ENCODE assay signal across 8 mouse cellular contexts in the genomic region with DNA sequence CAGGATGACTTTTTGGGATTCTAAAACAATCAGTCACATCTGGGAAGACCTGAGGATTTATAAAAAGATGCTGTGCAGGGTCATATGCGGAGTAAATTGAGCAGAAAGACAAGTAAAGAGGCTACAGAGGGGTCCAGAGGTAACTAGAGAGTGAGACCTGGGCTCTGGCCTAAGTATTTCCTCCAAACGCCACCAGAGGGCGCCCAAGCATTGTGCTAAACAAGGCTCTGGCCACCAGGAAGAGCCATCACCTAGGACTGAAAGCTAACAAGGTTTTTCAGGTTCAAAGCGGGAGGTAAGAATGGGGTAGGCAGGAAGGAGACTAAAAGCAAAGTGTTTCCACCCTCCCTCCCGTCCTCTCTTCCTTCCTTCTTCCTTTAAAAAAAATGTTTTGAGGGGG. TPM values are rescaled to one million over a fixed set of nuclear protein-coding genes. Genes with fewer than 3 reads are reported as not detected.
DNase-seq lines count a peak whose midpoint lies in the region; ATAC-seq lines count a peak whose summit lies in the region.

No protein-coding gene starts in this region.

- H3K9ac ChIP-seq in midbrain, embryonic 16.5 days (ENCODE audit: low read depth, low read length), result no peak overlapping the region

- H3K4me3 ChIP-seq in midbrain, embryonic 16.5 days (ENCODE audit: low read depth, low read length), result no peak overlapping the region

- under 1% methylated on average over 5 of the region's 5 CpGs for WGBS in midbrain, embryonic 16.5 days

- peak; percentile 75 for DNase-seq in layer of hippocampus, adult 11-12 months (ENCODE audit: low spot score)
- no peak for DNase-seq in layer of hippocampus, adult 9-10 months (ENCODE audit: low spot score)
- peak; percentile 91 to 94 for DNase-seq in cerebellum, postnatal 14 days
- peak; percentile 77 for DNase-seq in gastrocnemius, adult 18-20 months (ENCODE audit: low spot score)
- peak; percentile 92 for DNase-seq in induced T-regulatory cell, adult 2 months (ENCODE audit: low read depth)
- peak; percentile 84 for DNase-seq in left cerebral cortex, postnatal 4 days
- DNase-seq in spleen, postnatal 14 days (ENCODE audit: low spot score in 2 of 2), result peak; percentile 62 to 82

- 0 out of 2 replicates have a peak, but pooled peaks have one; percentile 67 for ATAC-seq in midbrain, embryonic 16.5 days

- intact Hi-C loops in left cerebral cortex, postnatal 4 days (cut with DNase I), result loop anchor here (5.0 kb wide), 1 partner anchor 89 kb away; no protein-coding TSS in a partner anchor

- no peaks in the 10 kb centered on the region for H3K4me1 ChIP-seq in midbrain, embryonic 16.5 days (ENCODE audit: control insufficient read depth, insufficient read depth, low read length)

- H3K27ac ChIP-seq in midbrain, embryonic 16.5 days (ENCODE audit: low read length), result no peak overlapping the region

- no peaks in the 10 kb centered on the region for H3K36me3 ChIP-seq in midbrain, embryonic 16.5 days (ENCODE audit: control insufficient read depth, insufficient read depth, low read length)

- no peaks in the 10 kb centered on the region for H3K27me3 ChIP-seq in midbrain, embryonic 16.5 days (ENCODE audit: control insufficient read depth, insufficient read depth, low read depth, low read length)

- no peaks in the 10 kb centered on the region for H3K9me3 ChIP-seq in midbrain, embryonic 16.5 days (replicated peaks; ENCODE audit: control insufficient read depth, low read length, poor library complexity, severe bottlenecking)

- H3K4me2 ChIP-seq in midbrain, embryonic 16.5 days (ENCODE audit: low read length), result no peak overlapping the region

RNA-seq across cellular contexts. Expression of gene Spock2, which starts 42.1 kb away (rescaled TPM):
- 1 to 10 TPM; 5.4 to 5.6 TPM for total RNA-seq in gastrocnemius, adult 18-20 months (2021)
- 100 to 1,000 TPM; 312 to 345 TPM for total RNA-seq in left cerebral cortex, postnatal 4 days (2021)
- 115 and 129 TPM in 2 replicates for polyA plus RNA-seq in midbrain, embryonic 16.5 days (2015; fragmentation: Nextera tagmentation; extraction: Ambion mirVana)

Comparison
In these comparisons a context has a peak if more than half of its experiments do, and no peak if none do; other contexts are left out.
1. RNA of gene Spock2, which starts 42.1 kb away (total RNA-seq): 312 to 345 TPM in left cerebral cortex, postnatal 4 days; 5.4 to 5.6 TPM in gastrocnemius, adult 18-20 months; every median in the first group is over 10 times any median in the second.